Mouse (Mus musculus): ENCODE results near the gene Pcdh9. TPM values are rescaled to one million over a fixed set of nuclear protein-coding genes. Genes with fewer than 3 reads are reported as not detected.
A peak's percentile ranks its signal among the peaks of the same experiment; 100 is the strongest.

The Pcdh9 gene
- polyA plus RNA-seq (2016; fragmentation: Nextera tagmentation; extraction: Ambion mirVana): 32.6 and 35.4 TPM in 2 replicates

DNA sequence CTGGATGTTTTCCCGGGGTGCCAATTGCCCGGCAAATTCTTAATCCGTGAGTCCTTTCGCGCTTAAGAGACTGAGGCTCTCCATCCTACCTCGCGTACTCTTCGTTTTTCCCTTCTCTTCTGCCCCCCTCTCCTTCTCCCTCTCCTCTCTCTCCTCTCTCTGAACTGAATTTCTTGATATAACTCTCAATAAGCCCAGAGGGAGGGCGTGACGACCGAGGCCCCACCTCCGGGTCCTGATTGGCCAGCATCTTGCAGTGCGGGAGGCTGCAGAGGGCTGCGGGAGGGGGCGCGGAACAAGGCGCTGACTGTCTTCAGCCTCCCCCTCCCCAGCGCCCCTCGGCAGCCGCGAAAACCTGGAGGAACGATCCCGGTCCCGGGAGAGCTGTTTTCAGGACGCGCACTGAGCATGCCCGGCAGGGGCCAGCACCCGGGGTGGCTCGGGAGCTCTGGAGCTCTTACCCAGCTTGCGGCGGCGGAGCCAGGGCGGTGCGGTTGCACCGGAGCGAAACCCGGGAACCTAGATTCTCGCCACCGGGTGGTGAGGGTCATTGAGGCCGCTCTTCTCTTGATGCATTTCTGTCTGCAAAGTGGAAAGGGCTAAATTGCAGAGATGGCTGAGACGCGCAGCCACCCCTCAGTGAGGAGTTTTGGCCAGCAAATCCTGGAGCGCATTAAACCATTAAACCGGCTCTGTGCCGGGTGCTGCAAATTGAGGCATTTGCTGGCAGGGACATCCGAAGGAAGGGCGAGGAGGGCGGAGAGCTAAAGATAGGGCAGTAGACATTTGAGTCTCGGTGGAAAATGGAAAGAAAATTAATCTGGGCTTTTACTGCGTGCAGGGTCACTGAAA is at the start of gene Pcdh9:
Gene Pcdh9 (minus strand): TSS at position 161 of the 852 bp plus-strand sequence.
- H3K4me1 ChIP-seq (replicated peaks): peaks cover 15% of the 10 kb centered on the region
- ATAC-seq (ENCODE audit: insufficient number of reproducible peaks, insufficient read depth, low FRiP score, low TSS enrichment, low read depth): peak; percentile 98
- H3K4me3 ChIP-seq (replicated peaks): peak within 1 kb of the TSS; percentile 51
- peaks cover 26% of the 10 kb centered on the region; the same call in 1 of the 2 replicates for H3K27me3 ChIP-seq
- peak within 1 kb of the TSS; percentile 57 for H3K9ac ChIP-seq (replicated peaks)
- H3K36me3 ChIP-seq: no peaks in the 10 kb centered on the region
- under 1% methylated on average over 50 of the region's 50 CpGs for WGBS
- H3K27ac ChIP-seq: peak within 1 kb of the TSS; percentile 62; the same call in 1 of the 2 replicates
- no peaks in the 10 kb centered on the region for H3K9me3 ChIP-seq
- peak within 1 kb of the TSS; percentile 80 for H3K4me2 ChIP-seq

DNA sequence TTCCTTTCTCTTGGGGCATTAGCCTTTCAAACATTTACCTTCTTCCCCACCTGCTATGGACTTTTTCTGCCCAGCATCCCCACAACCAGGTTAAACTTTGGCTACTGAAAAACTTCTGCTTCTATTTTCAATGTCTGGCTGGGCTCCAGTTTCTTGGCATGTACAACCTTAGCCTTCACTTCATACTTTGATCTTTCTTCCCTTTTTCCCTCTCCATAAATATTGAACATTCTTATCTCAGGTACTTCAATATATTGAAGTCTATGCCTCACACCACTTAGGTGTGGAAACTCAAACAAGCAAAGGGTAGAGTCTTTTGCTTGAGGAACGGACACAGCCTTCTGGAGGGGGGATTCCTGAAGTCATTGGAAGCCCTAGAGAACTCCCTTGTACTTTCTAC is 16.4 kb upstream of the Pcdh9 start:
- 85% methylated on average over 1 of the region's 1 CpGs for WGBS
- ATAC-seq (ENCODE audit: insufficient number of reproducible peaks, insufficient read depth, low FRiP score, low TSS enrichment, low read depth): no peak
- H3K4me2 ChIP-seq: no peak overlapping the region
- H3K4me1 ChIP-seq (replicated peaks): no peaks in the 10 kb centered on the region
- no peaks in the 10 kb centered on the region for H3K9me3 ChIP-seq
- H3K9ac ChIP-seq (replicated peaks): no peak overlapping the region
- no peaks in the 10 kb centered on the region for H3K27me3 ChIP-seq
- H3K4me3 ChIP-seq (replicated peaks): no peak overlapping the region
- no peaks in the 10 kb centered on the region for H3K36me3 ChIP-seq
- no peak overlapping the region for H3K27ac ChIP-seq

DNA sequence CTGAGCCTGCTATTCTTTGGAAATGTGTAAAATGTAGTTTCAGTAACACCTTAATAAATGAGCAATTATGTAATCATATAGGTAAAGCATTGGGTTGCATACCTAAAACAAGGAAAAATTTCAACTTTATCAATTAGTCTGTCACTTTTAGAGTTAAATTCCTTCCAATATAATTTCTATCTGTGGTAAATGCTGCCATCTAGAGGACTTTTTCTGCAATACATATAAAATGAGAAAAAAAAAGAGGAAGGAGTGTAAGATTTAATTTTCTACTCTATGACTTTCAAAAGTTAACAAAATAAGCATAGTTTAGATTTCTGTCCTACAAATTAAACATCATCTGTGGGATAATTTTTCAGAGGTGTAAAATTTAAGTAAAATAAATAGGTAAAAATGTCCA is 8.1 kb upstream of the Pcdh9 start:
- Histone ChIP-seq H3K4me3 (replicated peaks) (no peak overlapping the region), H3K27me3 (no peaks in the 10 kb centered on the region), H3K27ac (no peak overlapping the region), H3K9ac (replicated peaks) (no peak overlapping the region), H3K4me2 (no peak overlapping the region), H3K4me1 (replicated peaks) (no peaks in the 10 kb centered on the region), H3K36me3 (no peaks in the 10 kb centered on the region), H3K9me3 (no peaks in the 10 kb centered on the region)
- no peak for ATAC-seq (ENCODE audit: insufficient number of reproducible peaks, insufficient read depth, low FRiP score, low TSS enrichment, low read depth)

DNA sequence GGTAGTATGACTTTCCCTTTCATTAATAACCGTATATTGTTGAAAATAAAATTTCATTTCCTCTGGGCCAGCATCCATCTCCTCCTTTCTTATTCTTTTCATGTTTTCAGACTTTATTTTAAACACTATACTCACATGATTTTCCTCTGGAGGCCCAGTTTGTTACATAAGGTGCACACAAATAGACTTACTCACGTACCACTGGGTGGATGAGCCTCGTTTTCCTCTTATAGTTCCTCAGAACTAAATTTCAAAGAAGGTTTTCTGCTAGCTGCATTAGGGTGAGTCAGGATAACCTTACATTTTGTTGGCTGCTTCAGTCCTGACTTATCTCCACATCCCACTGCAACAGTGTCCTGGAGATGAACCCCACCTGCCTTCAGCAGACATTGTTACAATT is 4.7 kb upstream of the Pcdh9 start:
- H3K36me3 ChIP-seq: no peaks in the 10 kb centered on the region
- peaks cover 5% of the 10 kb centered on the region; the same call in 1 of the 2 replicates for H3K4me1 ChIP-seq (replicated peaks)
- 82% methylated on average over 3 of the region's 3 CpGs for WGBS
- H3K9me3 ChIP-seq: no peaks in the 10 kb centered on the region
- no peak overlapping the region for H3K9ac ChIP-seq (replicated peaks)
- no peak overlapping the region for H3K27ac ChIP-seq
- no peak overlapping the region for H3K4me3 ChIP-seq (replicated peaks)
- H3K4me2 ChIP-seq: no peak overlapping the region
- ATAC-seq (ENCODE audit: insufficient number of reproducible peaks, insufficient read depth, low FRiP score, low TSS enrichment, low read depth): no peak
- H3K27me3 ChIP-seq: no peaks in the 10 kb centered on the region

DNA sequence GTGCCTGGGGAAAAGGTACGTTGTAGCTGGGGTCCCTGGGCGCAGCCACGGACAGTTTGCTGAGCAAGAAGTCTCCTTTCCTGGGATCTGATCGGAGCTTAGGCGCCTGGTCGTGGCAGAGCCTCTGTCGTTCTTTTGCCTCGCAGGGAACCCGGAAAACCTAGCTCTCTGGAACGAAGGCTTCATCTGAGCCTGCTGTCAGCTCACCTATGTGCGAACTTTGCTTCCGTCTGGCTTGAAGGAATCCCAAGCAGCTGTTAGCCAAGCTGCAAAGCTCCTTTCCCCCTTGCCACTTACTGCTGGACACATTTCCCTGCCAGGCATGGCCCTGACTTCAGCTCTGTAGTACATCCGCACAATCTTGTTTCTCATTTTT is 880 bp upstream of the Pcdh9 start:
- WGBS: under 1% methylated on average over 13 of the region's 13 CpGs
- no peak for ATAC-seq (ENCODE audit: insufficient number of reproducible peaks, insufficient read depth, low FRiP score, low TSS enrichment, low read depth)
- no peaks in the 10 kb centered on the region for H3K36me3 ChIP-seq
- H3K4me2 ChIP-seq: peak overlapping the region; percentile 80
- peaks cover 15% of the 10 kb centered on the region for H3K4me1 ChIP-seq (replicated peaks)
- peak overlapping the region; percentile 62; the same call in 1 of the 2 replicates for H3K27ac ChIP-seq
- peak overlapping the region; percentile 51 for H3K4me3 ChIP-seq (replicated peaks)
- H3K27me3 ChIP-seq: peaks cover 26% of the 10 kb centered on the region; the same call in 1 of the 2 replicates
- no peaks in the 10 kb centered on the region for H3K9me3 ChIP-seq
- H3K9ac ChIP-seq (replicated peaks): peak overlapping the region; percentile 57

DNA sequence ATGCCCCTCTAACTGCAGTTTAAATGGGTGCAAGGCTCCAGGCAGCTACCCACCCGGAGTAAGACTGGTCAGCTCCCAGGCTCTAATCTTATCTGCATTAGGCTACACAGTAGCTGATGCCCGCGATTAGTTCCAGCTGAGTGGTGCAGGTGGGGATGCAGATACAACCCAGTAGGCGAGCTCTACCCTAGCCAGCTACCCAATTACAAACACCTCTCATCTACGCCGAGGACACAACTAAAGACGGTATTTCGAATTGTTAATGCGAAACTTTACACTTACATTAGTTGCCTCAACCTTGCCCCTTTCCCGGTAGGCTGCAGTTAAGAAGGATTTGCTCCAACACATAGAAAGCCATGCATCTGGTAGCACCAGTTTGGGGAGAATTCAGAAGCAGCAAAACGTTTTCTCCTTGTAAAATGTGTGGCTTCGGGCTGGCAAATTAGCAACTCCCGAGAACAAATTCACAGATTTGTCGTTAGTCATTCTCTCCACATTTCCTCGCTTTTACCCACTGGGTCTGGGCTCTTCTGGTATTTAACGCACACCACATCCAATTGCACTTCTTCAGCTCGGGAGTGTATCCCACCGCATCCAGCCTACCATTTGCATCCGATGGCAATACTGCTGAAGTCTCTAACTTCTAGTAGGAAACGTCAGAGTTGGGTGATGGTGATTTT is 500 bp downstream of the Pcdh9 start:
- Histone ChIP-seq H3K27me3 (peaks cover 26% of the 10 kb centered on the region; the same call in 1 of the 2 replicates), H3K36me3 (no peaks in the 10 kb centered on the region), H3K27ac (0 out of 2 replicates have a peak overlapping the region, but pooled peaks have one; percentile 50), H3K9me3 (no peaks in the 10 kb centered on the region), H3K9ac (replicated peaks) (peak overlapping the region; percentile 57), H3K4me3 (replicated peaks) (peak overlapping the region; percentile 51), H3K4me1 (replicated peaks) (peaks cover 15% of the 10 kb centered on the region), H3K4me2 (peak overlapping the region; percentile 80)
- 1% methylated on average over 20 of the region's 20 CpGs for WGBS
- ATAC-seq (ENCODE audit: insufficient number of reproducible peaks, insufficient read depth, low FRiP score, low TSS enrichment, low read depth): peak; percentile 43; the same call in 1 of the 2 replicates

DNA sequence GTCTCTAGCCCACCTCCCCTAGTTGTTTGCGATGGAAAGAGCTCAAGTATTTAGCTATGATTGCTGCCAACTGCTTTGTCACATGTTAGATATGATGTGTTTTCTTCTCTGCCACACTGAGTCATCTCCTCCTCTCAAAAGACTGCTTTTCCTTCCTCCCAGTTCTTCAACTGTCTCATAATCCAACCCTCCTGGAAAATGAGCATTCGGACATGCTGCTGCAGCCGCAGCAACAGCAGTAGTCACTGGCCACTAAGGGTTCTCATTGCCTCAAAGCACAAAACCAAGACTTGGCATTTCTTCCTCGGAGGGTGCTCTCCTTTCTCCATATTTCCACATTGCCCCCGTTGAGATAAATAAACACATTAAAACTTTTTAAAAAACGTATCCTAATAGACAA is 1.2 kb downstream of the Pcdh9 start:
- ATAC-seq (ENCODE audit: insufficient number of reproducible peaks, insufficient read depth, low FRiP score, low TSS enrichment, low read depth): no peak
- peak overlapping the region; percentile 57; the same call in 1 of the 2 replicates for H3K9ac ChIP-seq (replicated peaks)
- WGBS: 51% methylated on average over 6 of the region's 6 CpGs

DNA sequence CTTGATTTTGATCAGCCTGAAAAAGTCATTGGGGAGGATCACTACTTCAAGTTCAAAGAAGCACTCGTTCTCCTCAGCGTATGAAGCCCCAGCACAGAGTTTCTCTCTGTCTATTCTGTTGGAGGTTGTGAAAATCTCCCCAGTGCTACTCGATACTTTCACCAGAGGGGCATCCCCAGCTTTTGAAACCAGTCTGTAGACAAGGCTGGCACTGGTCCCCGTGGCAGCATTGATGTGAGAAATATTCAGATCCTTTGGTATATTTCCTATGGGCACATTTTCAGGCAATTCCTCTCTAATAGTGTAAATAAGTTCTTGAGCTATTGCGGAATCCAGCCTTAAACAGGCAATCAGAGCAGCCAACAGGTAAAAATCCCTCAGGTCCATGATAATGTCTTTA is 2.1 kb downstream of the Pcdh9 start:
- H3K4me2 ChIP-seq: peak overlapping the region; percentile 80
- peaks cover 26% of the 10 kb centered on the region; the same call in 1 of the 2 replicates for H3K27me3 ChIP-seq
- no peak for ATAC-seq (ENCODE audit: insufficient number of reproducible peaks, insufficient read depth, low FRiP score, low TSS enrichment, low read depth)
- no peaks in the 10 kb centered on the region for H3K9me3 ChIP-seq
- peaks cover 15% of the 10 kb centered on the region for H3K4me1 ChIP-seq (replicated peaks)
- no peak overlapping the region for H3K9ac ChIP-seq (replicated peaks)
- H3K27ac ChIP-seq: no peak overlapping the region
- H3K4me3 ChIP-seq (replicated peaks): peak overlapping the region; percentile 51
- no peaks in the 10 kb centered on the region for H3K36me3 ChIP-seq
- 83% methylated on average over 5 of the region's 5 CpGs for WGBS

More for the DNA sequence above, 1.2 kb downstream of the Pcdh9 start:
- H3K27me3 ChIP-seq: peaks cover 26% of the 10 kb centered on the region; the same call in 1 of the 2 replicates
- H3K36me3 ChIP-seq: no peaks in the 10 kb centered on the region
- no peak overlapping the region for H3K27ac ChIP-seq
- H3K4me1 ChIP-seq (replicated peaks): peaks cover 15% of the 10 kb centered on the region
- peak overlapping the region; percentile 51 for H3K4me3 ChIP-seq (replicated peaks)
- peak overlapping the region; percentile 80 for H3K4me2 ChIP-seq
- H3K9me3 ChIP-seq: no peaks in the 10 kb centered on the region

DNA sequence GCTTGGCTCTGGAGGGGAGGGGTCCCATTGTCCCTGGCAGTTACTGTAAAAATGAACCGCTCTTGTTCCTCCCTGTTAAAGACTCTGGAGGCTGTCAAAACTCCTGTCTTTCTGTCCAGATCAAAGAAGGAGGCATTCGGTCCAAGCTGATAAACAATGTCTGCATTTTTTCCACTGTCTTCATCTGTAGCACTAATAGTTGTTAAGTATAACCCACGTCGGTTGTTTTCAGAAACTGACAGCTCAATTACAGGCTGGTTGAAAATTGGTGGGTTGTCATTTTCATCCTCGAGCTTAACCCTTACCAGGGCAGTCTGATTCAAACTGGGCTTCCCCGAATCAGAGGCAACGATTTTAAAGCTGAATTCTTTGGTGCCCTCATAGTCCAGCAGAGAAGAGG is 3.4 kb downstream of the Pcdh9 start:
- Histone ChIP-seq H3K27ac (no peak overlapping the region), H3K9ac (replicated peaks) (no peak overlapping the region), H3K27me3 (peaks cover 26% of the 10 kb centered on the region; the same call in 1 of the 2 replicates), H3K4me3 (replicated peaks) (no peak overlapping the region), H3K9me3 (no peaks in the 10 kb centered on the region), H3K4me2 (no peak overlapping the region), H3K4me1 (replicated peaks) (peaks cover 15% of the 10 kb centered on the region), H3K36me3 (no peaks in the 10 kb centered on the region)
- WGBS: 72% methylated on average over 7 of the region's 7 CpGs
- ATAC-seq (ENCODE audit: insufficient number of reproducible peaks, insufficient read depth, low FRiP score, low TSS enrichment, low read depth): no peak

DNA sequence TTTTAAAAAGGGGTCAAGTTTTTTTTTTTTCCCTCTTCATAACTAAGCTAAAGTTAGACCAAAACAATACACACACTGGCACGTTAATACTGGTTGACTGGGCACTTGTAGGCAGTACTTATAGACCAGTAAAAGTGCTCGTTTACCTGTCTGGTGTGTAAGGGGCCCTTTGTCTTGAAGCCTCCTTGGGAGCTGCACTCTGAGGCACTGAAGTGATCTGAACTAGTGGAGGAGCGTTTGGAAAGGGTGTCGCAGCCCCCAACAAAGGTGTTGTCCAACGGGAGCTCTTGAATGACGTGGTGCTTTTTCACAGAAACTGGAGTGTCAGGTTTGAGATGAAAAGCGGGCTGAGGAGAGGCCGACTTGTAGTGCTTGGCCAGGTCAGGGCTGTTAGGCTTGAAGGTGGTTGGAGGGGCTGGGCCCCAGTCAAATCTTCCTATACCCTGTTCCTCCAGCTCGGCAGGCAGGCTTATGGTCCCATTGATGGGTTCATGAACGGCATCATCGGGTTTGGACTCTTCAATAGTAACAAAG is 4.9 kb downstream of the Pcdh9 start:
- H3K9ac ChIP-seq (replicated peaks): no peak overlapping the region
- 0 out of 2 replicates have a peak overlapping the region, but pooled peaks have one; percentile 0 for H3K4me2 ChIP-seq
- H3K9me3 ChIP-seq: no peaks in the 10 kb centered on the region
- WGBS: 71% methylated on average over 11 of the region's 11 CpGs
- ATAC-seq (ENCODE audit: insufficient number of reproducible peaks, insufficient read depth, low FRiP score, low TSS enrichment, low read depth): no peak
- H3K4me3 ChIP-seq (replicated peaks): no peak overlapping the region
- H3K27me3 ChIP-seq: peaks cover 26% of the 10 kb centered on the region; the same call in 1 of the 2 replicates
- H3K36me3 ChIP-seq: no peaks in the 10 kb centered on the region
- H3K4me1 ChIP-seq (replicated peaks): peaks cover 10% of the 10 kb centered on the region
- no peak overlapping the region for H3K27ac ChIP-seq

DNA sequence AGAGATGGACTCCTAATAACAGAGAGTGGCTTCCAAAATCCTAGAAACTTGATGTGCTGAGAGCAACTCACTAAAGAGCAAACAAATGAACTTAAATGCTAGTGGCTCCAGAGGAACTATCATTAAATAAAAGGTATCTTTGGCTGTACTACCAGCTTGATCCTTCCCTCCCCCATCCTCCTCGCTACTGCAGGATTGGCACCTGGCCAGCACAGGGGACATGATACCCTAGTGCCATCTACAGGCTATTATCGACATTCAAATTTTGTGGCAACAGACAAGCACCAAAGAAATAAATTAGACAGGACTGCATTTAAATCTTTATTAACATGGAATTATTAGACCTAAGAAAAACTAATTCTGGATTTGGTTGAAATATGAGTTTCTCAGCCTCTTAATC is 6.0 kb downstream of the Pcdh9 start:
- H3K36me3 ChIP-seq: no peaks in the 10 kb centered on the region
- H3K27me3 ChIP-seq: peaks cover 26% of the 10 kb centered on the region; the same call in 1 of the 2 replicates
- H3K4me2 ChIP-seq: peak overlapping the region; percentile 8; the same call in 1 of the 2 replicates
- no peak for ATAC-seq (ENCODE audit: insufficient number of reproducible peaks, insufficient read depth, low FRiP score, low TSS enrichment, low read depth)
- no peak overlapping the region for H3K4me3 ChIP-seq (replicated peaks)
- H3K9ac ChIP-seq (replicated peaks): no peak overlapping the region
- H3K4me1 ChIP-seq (replicated peaks): peaks cover 10% of the 10 kb centered on the region
- H3K27ac ChIP-seq: no peak overlapping the region
- H3K9me3 ChIP-seq: no peaks in the 10 kb centered on the region
- 7% methylated on average over 2 of the region's 2 CpGs for WGBS

Data from limb, embryonic 12.5 days (tissue).